Mouse (Mus musculus) midbrain, embryonic 15.5 days (tissue): ENCODE data around the gene Map4k5. TPM values are rescaled to one million over a fixed set of nuclear protein-coding genes. Genes with fewer than 3 reads are reported as not detected.
A peak's percentile ranks its signal among the peaks of the same experiment; 100 is the strongest.

ENCODE experiments used
- ATAC-seq: fragments of 200-750 bp; cut with Nextera tagmentation; replicated peaks from 2 replicates; pipeline ENCODE4 v1.8.0; 2017; ENCODE audit warnings: moderate TSS enrichment
- H3K27ac ChIP-seq: fragments of 300-500 bp; sonication (generic); 2 replicates; pipeline ENCODE4 v1.5.1; 2015; ENCODE audit warnings: mild to moderate bottlenecking, inconsistent platforms
- H3K27me3 ChIP-seq: fragments of 300-500 bp; sonication (generic); replicated peaks from 2 replicates; pipeline ENCODE4 v1.6.1; 2015; ENCODE audit warnings: inconsistent platforms
- H3K36me3 ChIP-seq: fragments of 300-500 bp; sonication (generic); replicated peaks from 2 replicates; pipeline ENCODE4 v1.6.1; 2015; ENCODE audit warnings: inconsistent platforms
- H3K4me1 ChIP-seq: fragments of 300-500 bp; sonication (generic); 2 replicates; pipeline ENCODE4 v1.6.1; 2015; ENCODE audit warnings: inconsistent platforms
- H3K4me2 ChIP-seq: fragments of 300-500 bp; sonication (generic); 2 replicates; pipeline ENCODE4 v1.6.1; 2015; ENCODE audit warnings: inconsistent platforms, mild to moderate bottlenecking, moderate library complexity
- H3K4me3 ChIP-seq: fragments of 300-500 bp; sonication (generic); 2 replicates; pipeline ENCODE4 v1.5.1; 2015; ENCODE audit warnings: mild to moderate bottlenecking, inconsistent platforms
- H3K9ac ChIP-seq: fragments of 300-500 bp; sonication (generic); 2 replicates; pipeline ENCODE4 v1.6.1; 2015; ENCODE audit warnings: mild to moderate bottlenecking, inconsistent platforms
- H3K9me3 ChIP-seq: fragments of 300-500 bp; sonication (generic); 2 replicates; pipeline ENCODE4 v1.6.1; 2016; ENCODE audit warnings: inconsistent platforms
- WGBS: fragments of 180-500 bp; shearing (Covaris S2); methylation state at CpG from one replicate; pipeline ENCODE4 v1.1.7; 2015; ENCODE audit warnings: mixed read lengths; 5-methylcytosine and 5-hydroxymethylcytosine counted together
- polyA plus RNA-seq: library from polyadenylated mRNA; unstranded; fragments of >200 nt; fragmentation: Nextera tagmentation; extraction: Ambion mirVana; gene quantifications from 2 replicates; pipeline ENCODE4 v1.2.1, GENCODE M21; 2015

The Map4k5 gene
- polyA plus RNA-seq, 1 experiment from 2014 or later = 31.6 TPM

DNA sequence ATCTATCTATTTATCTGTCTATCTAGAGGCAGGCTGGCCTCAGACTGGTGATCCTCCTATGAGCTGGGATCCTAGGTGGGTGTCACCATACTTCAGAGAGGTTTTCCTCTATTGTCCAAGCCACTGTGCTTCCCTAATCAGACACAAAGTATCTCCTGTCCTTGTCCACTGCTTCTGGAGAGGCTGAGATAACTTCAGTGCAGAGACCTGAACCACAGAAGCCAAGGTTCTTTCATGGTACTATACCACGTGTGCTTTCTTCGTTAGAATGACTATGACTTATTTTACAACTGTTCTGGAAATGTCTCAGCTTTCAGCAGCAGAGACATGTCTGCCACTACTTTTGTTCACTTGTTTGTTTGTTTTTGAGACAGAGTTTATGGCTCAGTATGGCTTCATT is 124.2 kb downstream of the Map4k5 start:
- no peak overlapping the region for H3K27ac ChIP-seq
- WGBS = 87% methylated on average over 2 of the region's 2 CpGs
- H3K4me2 ChIP-seq = no peak overlapping the region
- no peak for ATAC-seq
- no peaks in the 10 kb centered on the region for H3K9me3 ChIP-seq
- no peak overlapping the region for H3K4me3 ChIP-seq
- H3K4me1 ChIP-seq = peaks cover 10% of the 10 kb centered on the region
- H3K9ac ChIP-seq = no peak overlapping the region
- no peaks in the 10 kb centered on the region for H3K36me3 ChIP-seq
- no peaks in the 10 kb centered on the region for H3K27me3 ChIP-seq

DNA sequence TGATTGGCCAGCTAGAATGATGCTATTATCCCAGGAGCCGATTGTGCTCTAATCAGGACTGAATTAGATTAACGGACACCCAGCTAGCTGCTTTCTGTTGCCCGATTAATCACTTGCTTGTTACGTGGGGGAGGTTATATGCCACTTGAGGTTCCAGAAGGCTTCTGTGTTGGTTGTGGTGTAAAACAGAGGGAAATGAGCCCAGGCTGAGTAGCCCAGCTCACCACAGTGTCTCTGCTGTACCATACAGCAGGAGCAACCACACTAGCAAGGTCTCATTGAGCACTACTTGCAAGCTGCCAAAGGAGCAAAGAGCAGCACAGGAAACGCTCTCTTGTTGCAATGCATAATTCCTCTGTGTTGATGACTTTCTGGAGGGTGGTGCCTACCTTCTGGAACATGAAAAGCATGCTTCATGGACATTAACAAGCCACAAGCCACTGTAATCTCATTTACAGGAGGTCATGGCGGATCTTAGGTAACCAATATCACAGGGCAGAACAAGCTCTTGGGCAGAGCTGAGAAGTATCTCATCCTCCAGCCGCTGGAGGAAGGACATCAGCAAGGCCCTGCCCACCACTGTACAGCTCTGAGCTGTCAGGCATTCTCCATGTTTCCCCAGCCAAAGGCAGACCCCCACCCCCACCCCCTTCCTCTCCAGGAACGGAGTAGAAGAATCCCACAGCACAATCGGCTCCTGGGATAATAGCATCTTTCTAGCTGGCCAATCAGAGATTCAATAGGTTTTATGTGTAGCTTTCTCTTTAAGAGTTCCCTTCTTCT is 125.3 kb downstream of the Map4k5 start:
- no peaks in the 10 kb centered on the region for H3K9me3 ChIP-seq
- 0 out of 2 replicates have a peak overlapping the region, but pooled peaks have one; percentile 4 for H3K4me2 ChIP-seq
- no peak overlapping the region for H3K4me3 ChIP-seq
- peak; percentile 56; the same call in 1 of the 2 replicates for ATAC-seq
- WGBS = 32% methylated on average over 9 of the region's 9 CpGs
- H3K27ac ChIP-seq = no peak overlapping the region
- H3K27me3 ChIP-seq = no peaks in the 10 kb centered on the region
- no peak overlapping the region for H3K9ac ChIP-seq
- peaks cover 10% of the 10 kb centered on the region for H3K4me1 ChIP-seq
- no peaks in the 10 kb centered on the region for H3K36me3 ChIP-seq

DNA sequence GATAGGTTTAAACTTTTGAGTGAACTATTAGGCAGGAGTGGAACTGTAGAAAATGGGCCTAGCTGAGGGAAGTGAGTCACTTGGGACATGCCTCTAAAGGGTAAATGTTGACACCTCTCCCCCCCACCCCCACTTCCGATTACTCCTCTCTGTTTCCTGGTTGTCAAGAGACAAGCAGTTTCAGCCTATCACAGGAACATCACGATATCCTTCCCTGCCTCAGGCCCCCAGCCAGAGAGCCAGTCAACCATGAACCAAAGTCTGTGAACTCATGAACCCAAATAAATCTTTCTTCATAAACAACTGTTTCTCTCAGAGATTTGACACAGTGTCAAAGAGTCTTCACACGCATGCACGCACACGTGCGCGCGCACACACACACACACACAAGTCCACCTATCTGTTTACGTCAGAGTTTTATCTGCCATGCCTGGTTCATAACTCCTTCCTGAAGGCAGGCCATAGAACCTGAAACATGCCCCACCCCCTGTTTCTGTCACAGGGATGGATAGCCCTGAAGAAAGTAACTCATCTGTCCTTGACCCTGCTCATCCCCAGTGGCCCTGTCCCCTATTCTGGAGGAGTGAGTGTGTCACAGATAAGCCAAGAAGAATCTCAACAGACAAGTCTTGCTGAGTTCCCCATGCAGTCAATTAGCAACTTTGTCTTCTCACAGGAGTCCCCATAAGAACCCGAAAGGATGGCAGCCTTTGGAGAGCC is 126.7 kb downstream of the Map4k5 start:
- no peaks in the 10 kb centered on the region for H3K9me3 ChIP-seq
- no peak overlapping the region for H3K4me3 ChIP-seq
- H3K9ac ChIP-seq = no peak overlapping the region
- no peak overlapping the region for H3K27ac ChIP-seq
- H3K4me1 ChIP-seq = peaks cover 10% of the 10 kb centered on the region
- H3K27me3 ChIP-seq = no peaks in the 10 kb centered on the region
- H3K4me2 ChIP-seq = no peak overlapping the region
- no peak for ATAC-seq
- H3K36me3 ChIP-seq = no peaks in the 10 kb centered on the region
- 86% methylated on average over 10 of the region's 10 CpGs for WGBS

DNA sequence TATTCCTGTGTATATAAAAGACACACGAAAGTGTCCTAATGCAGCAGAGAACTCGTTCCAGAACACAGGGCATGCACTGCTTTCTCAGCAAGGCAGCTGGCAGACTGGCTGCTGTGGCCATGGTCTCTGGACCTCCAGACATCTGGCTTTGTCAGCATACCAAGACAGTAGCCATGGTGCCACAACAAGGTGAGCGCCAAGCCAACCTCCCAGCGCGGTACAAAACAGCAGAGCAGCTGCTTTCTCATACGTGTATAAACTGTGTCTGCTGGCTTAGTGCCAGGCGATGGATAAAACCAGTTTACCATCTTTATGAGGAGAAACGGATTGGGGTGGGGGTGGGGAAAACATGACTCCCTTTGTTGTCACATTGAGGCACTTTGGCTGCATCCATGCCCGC is 127.5 kb downstream of the Map4k5 start:
- Histone ChIP-seq H3K9me3 (no peaks in the 10 kb centered on the region), H3K4me3 (no peak overlapping the region), H3K4me2 (no peak overlapping the region), H3K36me3 (no peaks in the 10 kb centered on the region), H3K27ac (no peak overlapping the region), H3K9ac (no peak overlapping the region), H3K27me3 (no peaks in the 10 kb centered on the region), H3K4me1 (peaks cover 10% of the 10 kb centered on the region)
- no peak for ATAC-seq
- 58% methylated on average over 9 of the region's 9 CpGs for WGBS

DNA sequence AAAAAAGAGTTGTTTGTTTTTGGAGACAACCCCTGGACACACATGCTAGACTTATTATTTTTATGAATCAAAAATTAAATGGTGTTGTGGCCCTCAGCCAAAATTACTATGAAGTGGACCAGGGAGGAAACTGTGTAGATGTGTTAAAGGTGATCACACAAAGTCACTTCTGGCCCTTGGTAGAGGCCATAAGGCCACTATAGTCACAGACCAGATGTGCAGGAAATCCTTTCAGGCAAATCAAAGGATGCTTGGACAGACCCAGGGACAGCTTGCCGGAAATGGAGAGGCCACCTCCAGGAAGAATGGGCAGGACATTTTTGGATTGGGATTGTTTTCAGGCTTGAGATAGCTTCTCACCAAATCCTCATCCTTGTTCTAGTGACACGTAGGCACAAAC is 131.4 kb downstream of the Map4k5 start:
- WGBS = 85% methylated on average over 2 of the region's 2 CpGs
- ATAC-seq = no peak

DNA sequence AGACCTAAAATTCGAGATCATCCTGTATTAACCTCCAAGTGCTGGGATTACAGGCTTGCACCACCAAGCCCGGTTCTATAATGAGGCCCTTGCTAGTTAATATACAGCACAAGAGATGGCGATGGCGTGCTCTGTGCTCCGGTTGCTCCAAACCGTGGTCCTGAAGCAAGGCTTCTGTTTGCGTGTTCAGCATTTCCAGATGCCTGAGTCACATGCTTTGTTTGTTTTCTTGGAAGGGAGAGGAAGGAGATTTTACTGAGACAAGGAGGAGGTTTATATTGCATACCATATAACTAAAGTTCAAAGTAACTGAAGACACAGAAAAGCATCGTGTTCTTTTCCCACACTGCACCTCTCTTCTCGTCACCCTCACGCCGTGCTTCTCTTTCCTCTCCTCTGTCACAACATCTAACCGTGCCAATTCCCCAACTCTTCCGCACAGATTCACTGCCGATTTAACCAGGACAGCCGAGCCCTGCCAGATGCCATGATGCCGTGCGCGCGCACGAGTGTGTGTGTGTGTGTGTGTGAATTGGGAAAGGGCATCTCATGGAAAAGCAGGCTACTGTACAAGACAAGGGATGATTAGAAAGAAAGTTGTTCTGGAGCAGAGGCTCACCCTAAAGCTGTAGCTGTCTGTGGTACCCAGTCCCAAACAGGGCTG is 132.1 kb downstream of the Map4k5 start:
- H3K4me3 ChIP-seq = no peak overlapping the region
- H3K4me1 ChIP-seq = peaks cover 19% of the 10 kb centered on the region
- H3K4me2 ChIP-seq = no peak overlapping the region
- H3K9me3 ChIP-seq = no peaks in the 10 kb centered on the region
- WGBS = 86% methylated on average over 20 of the region's 20 CpGs
- no peaks in the 10 kb centered on the region for H3K27me3 ChIP-seq
- ATAC-seq = no peak
- H3K9ac ChIP-seq = no peak overlapping the region
- H3K27ac ChIP-seq = no peak overlapping the region
- H3K36me3 ChIP-seq = no peaks in the 10 kb centered on the region

More for the DNA sequence above, 131.4 kb downstream of the Map4k5 start:
- no peak overlapping the region for H3K9ac ChIP-seq
- H3K4me1 ChIP-seq = peaks cover 19% of the 10 kb centered on the region
- no peak overlapping the region for H3K27ac ChIP-seq
- no peaks in the 10 kb centered on the region for H3K9me3 ChIP-seq
- H3K4me3 ChIP-seq = no peak overlapping the region
- no peaks in the 10 kb centered on the region for H3K36me3 ChIP-seq
- no peaks in the 10 kb centered on the region for H3K27me3 ChIP-seq
- no peak overlapping the region for H3K4me2 ChIP-seq

DNA sequence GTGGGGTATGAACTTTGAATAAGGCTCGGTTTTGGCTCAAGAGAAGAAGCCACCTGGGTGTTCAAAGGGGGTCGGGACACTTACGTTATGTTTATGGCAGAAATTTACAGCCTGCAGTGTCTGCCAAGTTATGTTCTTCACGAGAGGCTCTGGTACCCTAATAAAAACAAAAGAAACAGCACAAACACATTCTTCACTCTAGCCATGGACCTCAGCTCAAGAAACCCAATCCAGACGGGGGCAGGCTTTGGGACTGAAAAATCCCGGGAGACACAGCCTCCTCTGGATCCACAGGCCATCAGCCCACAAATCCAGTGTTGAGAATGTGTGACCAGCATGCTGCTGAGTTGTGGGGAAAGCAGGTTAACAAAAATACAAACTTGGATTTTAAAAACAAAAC is 133.0 kb downstream of the Map4k5 start:
- no peak overlapping the region for H3K27ac ChIP-seq
- no peak overlapping the region for H3K4me3 ChIP-seq
- peaks cover 16% of the 10 kb centered on the region for H3K4me1 ChIP-seq
- WGBS = 71% methylated on average over 6 of the region's 6 CpGs
- no peak overlapping the region for H3K9ac ChIP-seq
- ATAC-seq = no peak
- no peaks in the 10 kb centered on the region for H3K9me3 ChIP-seq
- H3K4me2 ChIP-seq = no peak overlapping the region
- H3K27me3 ChIP-seq = no peaks in the 10 kb centered on the region
- no peaks in the 10 kb centered on the region for H3K36me3 ChIP-seq

DNA sequence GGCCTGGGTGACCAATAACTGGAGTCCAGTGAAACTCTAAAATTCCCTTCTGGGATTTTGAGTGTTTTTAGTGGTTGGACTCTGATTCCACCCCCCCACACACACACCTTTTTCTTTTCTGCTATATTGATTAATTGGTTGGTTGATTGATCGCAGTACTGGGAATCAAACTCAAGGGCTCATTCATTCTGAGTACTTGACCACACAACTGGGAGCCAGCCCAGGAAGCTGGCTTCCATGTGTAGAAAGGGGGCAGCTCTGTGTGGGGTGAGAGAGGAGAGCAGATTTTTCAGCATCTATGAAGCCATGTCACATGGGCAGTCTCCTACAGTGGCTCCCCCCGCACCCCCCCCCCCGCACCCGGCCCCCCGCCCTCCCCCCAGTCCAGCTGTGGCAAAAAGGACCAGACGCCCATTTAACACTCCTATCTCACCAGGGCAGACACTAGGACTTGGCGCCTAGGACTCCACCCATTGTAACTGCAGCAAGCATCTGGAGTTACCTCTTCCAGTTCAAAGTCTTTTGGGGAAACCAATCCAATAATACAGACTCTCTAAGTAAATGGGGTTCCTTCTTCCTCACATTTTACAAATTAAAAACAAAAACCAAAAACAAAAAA is 133.6 kb downstream of the Map4k5 start:
- 57% methylated on average over 7 of the region's 7 CpGs for WGBS
- Histone ChIP-seq H3K27me3 (no peaks in the 10 kb centered on the region), H3K4me3 (no peak overlapping the region), H3K27ac (no peak overlapping the region), H3K4me1 (peaks cover 16% of the 10 kb centered on the region), H3K4me2 (no peak overlapping the region), H3K36me3 (no peaks in the 10 kb centered on the region), H3K9ac (no peak overlapping the region), H3K9me3 (no peaks in the 10 kb centered on the region)
- ATAC-seq = 0 out of 2 replicates have a peak, but pooled peaks have one; percentile 37

DNA sequence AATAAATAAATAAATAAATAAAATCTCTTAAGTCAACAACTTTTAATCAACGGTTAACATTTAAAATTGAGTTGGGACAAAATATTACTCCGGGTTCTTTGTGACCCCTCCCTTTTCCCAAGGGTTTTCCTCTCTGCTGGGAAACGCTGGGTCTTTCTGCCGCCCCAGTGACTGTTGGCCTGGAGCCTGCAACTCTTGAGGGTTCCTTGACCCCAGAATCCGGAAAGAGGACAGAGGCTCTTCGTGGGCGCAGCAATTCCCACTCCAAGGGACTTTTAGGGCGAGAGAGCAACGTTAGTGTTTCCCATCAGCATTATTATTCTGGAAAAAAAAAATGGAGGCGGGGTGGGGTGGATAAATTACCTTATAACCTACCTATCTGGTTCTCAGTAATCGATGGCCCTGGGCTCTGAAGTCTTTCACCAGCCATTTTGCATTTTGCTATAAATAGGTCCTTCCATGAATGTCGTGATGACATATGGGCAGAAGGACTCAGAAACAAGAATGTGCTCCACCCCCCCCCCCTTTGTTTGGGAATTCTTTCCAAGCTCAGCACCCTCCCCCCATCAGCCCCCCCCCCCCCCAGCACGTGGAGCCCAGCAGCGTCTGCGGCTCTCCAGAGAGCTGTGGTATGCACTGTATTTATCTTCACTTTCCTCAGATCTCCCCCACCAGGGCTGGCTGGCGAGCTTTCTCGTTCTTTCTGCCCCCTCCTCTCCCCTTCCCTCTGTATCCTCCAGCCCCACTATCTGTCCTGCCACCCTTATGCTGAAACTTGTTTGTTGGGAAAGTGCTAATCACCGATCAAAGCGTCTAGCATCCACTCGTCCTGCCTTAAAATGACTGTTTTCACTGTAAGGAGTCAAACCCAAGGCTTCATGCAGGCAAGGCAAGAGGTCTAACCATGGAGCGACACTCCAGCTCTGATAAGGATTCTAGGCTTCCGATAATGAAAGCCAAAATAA is 134.5 kb downstream of the Map4k5 start:
- Histone ChIP-seq H3K4me1 (peaks cover 16% of the 10 kb centered on the region), H3K9me3 (no peaks in the 10 kb centered on the region), H3K27ac (no peak overlapping the region), H3K36me3 (no peaks in the 10 kb centered on the region), H3K4me2 (peak overlapping the region; percentile 47), H3K4me3 (0 out of 2 replicates have a peak overlapping the region, but pooled peaks have one; percentile 6), H3K9ac (no peak overlapping the region; the same call in 1 of the 2 replicates), H3K27me3 (no peaks in the 10 kb centered on the region)
- WGBS = 11% methylated on average over 22 of the region's 22 CpGs
- peak; percentile 54 for ATAC-seq

DNA sequence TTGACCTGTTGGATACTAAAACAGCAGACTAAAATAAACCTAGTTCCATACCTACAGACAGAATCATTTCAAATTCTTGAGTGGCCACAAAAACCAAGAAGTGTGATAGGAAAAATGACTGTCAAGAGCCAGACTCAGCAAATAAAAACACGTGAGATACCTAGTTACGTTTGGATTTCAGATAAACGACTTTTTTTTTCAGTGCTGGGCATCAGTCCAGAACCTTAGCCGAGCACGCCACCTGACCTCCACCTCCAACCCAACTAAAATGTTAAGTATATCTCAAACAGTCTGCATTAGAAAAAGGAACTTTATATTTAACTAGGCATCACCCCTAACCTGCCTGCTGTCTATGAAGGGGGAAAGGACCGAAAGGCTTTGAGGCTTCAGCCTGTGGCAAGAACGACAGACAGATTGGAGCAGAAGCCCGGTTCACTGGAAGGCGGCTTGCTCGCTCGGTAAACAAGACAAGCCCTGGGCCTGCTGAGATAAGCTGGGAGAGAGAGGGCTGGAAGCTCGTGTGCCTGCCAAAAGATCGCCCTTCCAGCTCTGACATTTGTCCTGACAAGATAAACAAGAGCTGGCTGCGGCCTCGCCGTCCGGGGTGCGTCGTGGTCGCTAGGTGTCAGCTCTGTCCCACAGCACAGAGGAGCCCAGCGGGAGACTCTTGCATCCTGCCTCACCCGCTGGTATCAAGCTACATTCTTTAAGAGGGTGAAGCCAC is 135.4 kb downstream of the Map4k5 start:
- WGBS = 14% methylated on average over 22 of the region's 22 CpGs
- Histone ChIP-seq H3K27ac (0 out of 2 replicates have a peak overlapping the region, but pooled peaks have one; percentile 39), H3K27me3 (no peaks in the 10 kb centered on the region), H3K9ac (no peak overlapping the region), H3K36me3 (no peaks in the 10 kb centered on the region), H3K4me2 (peak overlapping the region; percentile 47), H3K4me3 (no peak overlapping the region), H3K9me3 (no peaks in the 10 kb centered on the region), H3K4me1 (peaks cover 16% of the 10 kb centered on the region)
- peak; percentile 89 for ATAC-seq

DNA sequence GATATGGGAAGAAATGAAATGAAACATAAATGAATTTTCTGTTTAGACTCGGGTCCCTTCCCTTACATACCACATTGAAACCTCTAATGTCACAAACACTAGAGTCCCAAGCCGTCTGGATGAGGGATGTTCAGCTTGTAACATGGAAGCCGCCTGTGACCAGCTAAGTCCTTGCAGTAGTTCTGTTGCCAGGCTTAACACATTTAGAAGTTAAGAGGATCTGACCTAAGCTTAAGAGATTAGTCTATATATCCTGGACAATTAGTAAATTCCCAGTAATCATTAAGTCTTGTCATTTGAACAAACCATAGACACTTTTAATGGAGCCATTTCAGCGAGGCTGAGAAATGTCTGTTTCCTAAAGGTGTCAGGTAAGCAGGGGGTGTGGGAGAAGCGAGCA is 137.0 kb downstream of the Map4k5 start:
- peaks cover 16% of the 10 kb centered on the region for H3K4me1 ChIP-seq
- no peak overlapping the region for H3K4me3 ChIP-seq
- H3K9me3 ChIP-seq = no peaks in the 10 kb centered on the region
- WGBS = 78% methylated on average over 5 of the region's 5 CpGs
- no peak overlapping the region for H3K9ac ChIP-seq
- ATAC-seq = no peak
- no peak overlapping the region for H3K27ac ChIP-seq
- no peak overlapping the region for H3K4me2 ChIP-seq
- no peaks in the 10 kb centered on the region for H3K27me3 ChIP-seq
- H3K36me3 ChIP-seq = no peaks in the 10 kb centered on the region
